Comparison of ENCODE assay signal across 8 mouse cellular contexts in genomic region chr6:83509442-83509841, GRCm38 (mm10). TPM values are rescaled to one million over a fixed set of nuclear protein-coding genes. Genes with fewer than 3 reads are reported as not detected.
DNase-seq lines count a peak whose midpoint lies in the region.

No protein-coding gene starts in this region.

- peak; percentile 8 for DNase-seq in embryo, embryonic 10.5 days (ENCODE audit: low spot score)
- no peak for DNase-seq in embryo, embryonic 9.5 days (ENCODE audit: extremely low spot score)
- DNase-seq in left cerebral cortex, adult 18-20 months (ENCODE audit: low spot score in 2 of 2), result peak; percentile 73 to 78
- no peak for DNase-seq in left cerebral cortex, adult 11 months (ENCODE audit: low spot score)
- peak; percentile 83 for DNase-seq in cerebellum, adult 9-10 months
- peak; percentile 85 for DNase-seq in right cerebral cortex, adult 18-20 months
- no peak for DNase-seq in spleen, postnatal 10 days (ENCODE audit: low spot score in 2 of 2)
- DNase-seq in thymus, postnatal 10 days (ENCODE audit: low spot score in 2 of 2), result no peak

RNA-seq across cellular contexts. Expression of gene Dguok, which starts 2.7 kb away (rescaled TPM):
- 10 to 100 TPM; 24.5 to 25.7 TPM for total RNA-seq in left cerebral cortex, adult 18-20 months (2021)

RNA-seq across cellular contexts. Expression of gene Actg2, which starts 26.6 kb away (rescaled TPM):
- under 1 TPM in 1 of 2 experiments, not detected in 1; 0.37 TPM for total RNA-seq in left cerebral cortex, adult 18-20 months (2021)

RNA-seq across cellular contexts. Expression of gene Tet3, which starts 50.6 kb away (rescaled TPM):
- total RNA-seq in left cerebral cortex, adult 18-20 months (2021), result 10 to 100 TPM; 60.8 to 75.9 TPM

Comparison
In these comparisons a context has a peak if more than half of its experiments do, and no peak if none do; other contexts are left out.
1. DNase-seq: peak in embryo, embryonic 10.5 days (single experiment), left cerebral cortex, adult 18-20 months (2 of 2), cerebellum, adult 9-10 months (single experiment) and right cerebral cortex, adult 18-20 months (single experiment); none in embryo, embryonic 9.5 days (single experiment), left cerebral cortex, adult 11 months (single experiment), spleen, postnatal 10 days (0 of 2) and thymus, postnatal 10 days (0 of 2).